Mouse (Mus musculus) adrenal gland, postnatal 10 days (tissue): ENCODE measurements around the gene Nab1. TPM values are rescaled to one million over a fixed set of nuclear protein-coding genes. Genes with fewer than 3 reads are reported as not detected.

ENCODE experiments used
- DNase-seq: peaks from one replicate; pipeline ENCODE4 v3.0.0; 2021; ENCODE audit warnings: mixed read lengths
- total RNA-seq, 2 experiments: library from RNA; stranded (reverse); gene quantifications; 2 replicates each; pipeline ENCODE4 v1.2.3; 2021

Gene Nab1
- total RNA-seq, 2 experiments from 2014 or later: 45.5 to 47.2 TPM

DNA sequence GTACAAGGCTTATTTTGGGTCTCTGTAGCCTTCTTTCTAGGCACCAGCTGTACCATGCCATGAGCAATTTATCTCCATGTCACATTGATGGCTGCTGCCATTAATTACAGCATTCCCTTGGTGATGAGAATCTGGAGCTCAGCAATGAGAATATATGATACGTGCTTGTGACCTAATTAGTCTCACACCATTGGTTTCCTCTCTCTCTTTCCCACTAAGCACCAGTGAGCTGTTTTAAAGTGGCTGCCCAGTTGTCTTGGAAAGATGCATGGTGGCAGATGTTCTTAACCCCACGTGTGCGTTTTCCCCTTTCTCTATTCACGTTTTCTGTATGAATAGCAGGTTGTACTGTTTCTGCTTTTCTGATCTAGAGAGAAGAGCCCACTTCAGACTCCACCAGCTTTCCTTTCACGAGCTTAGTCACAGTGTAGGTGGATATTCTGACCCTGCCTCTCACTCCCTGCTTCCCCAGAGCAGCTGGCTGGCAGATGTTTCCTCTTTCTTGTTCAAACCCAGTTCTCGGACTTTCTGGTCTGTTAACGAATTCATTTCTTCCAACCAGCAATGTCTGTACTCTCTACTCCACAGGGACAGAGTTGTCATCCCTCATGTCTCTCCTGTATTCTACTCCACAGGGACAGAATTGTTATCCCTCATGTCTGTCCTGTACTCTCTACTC is 29.5 kb downstream of the Nab1 start:
- no peak for DNase-seq

DNA sequence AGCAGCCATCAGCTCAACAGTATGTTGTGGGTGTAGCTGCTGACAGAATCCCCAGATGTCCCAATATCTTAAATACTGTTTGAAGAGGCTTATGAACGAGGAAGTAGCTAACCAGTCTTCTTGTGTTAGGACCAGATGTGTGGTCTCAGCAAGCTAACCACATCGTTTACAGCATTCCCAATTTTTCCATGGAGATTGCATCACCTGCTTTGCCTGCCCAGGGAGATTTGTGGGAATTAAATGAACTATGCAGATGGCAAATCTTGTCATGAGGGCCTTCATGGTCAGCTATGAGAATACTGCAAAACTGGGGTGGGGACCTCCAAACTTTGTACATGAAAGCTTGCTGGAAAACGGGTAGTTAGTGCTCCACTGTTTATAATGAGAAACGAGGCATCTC is 30.2 kb downstream of the Nab1 start:
- DNase-seq: no peak

DNA sequence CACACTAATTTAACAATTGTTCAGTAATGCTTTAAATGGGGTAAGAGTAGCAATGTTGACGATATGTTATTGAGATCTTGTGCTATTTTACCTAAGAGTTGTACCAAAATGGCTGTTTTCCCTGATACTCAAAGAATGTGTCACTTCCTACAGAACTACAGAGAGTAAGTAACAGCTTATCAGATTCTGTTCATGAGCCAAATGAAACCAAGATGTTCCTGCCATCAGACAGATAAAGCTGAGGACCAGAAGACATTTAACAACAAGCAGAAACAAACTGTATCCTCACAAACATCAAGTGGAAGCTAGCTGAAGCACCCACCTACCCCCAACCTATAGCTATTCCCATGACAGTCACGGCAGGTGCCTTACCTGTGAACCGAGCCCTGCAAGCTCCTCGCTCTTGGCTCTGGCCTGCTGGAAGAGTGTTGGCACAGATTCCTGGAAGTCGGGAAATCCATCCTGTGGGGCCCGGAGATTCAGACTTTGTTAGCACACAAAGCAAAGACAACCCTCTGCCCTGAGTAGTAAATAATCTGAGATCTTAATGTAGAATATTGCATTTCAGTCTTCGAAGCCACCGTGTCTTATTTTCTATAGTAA is 33.9 kb downstream of the Nab1 start:
- no peak for DNase-seq

DNA sequence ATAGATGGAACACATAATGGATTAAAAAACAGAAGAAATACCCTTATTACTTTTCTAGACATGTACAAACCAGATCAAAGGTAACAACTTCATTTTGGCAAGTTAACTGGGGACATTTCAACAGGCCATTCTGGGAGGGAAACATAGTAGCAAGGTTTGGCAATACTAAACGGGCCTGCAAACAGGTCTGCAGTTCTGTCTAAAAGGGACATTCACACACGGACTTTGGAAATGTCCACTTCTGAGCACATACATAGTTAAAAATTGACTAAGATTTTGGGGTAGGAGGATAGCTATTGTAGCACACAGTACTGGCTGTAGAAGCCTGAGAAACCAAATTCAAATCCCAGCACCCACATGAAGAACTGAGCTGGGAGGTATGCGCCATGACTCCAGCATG is 34.6 kb downstream of the Nab1 start:
- no peak for DNase-seq

DNA sequence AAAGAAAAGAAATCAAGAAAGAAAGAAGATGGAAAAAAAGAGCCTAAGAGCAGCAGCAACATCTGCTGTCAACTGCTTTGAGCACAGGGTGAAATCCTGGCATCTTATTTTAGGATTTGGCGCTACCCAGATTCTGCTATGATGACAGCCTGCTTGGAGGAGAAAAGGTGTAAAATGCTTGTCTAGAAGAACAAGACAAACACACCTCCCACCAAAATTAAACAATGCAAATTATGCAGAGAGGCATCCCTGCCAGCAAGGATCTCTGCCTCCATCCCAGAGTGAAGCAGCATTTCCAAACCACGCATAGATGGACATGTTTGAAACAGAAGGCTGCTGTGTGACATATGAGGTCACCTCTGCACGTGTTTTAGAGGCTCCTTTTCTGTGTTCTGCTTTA is 35.2 kb downstream of the Nab1 start:
- DNase-seq: no peak

DNA sequence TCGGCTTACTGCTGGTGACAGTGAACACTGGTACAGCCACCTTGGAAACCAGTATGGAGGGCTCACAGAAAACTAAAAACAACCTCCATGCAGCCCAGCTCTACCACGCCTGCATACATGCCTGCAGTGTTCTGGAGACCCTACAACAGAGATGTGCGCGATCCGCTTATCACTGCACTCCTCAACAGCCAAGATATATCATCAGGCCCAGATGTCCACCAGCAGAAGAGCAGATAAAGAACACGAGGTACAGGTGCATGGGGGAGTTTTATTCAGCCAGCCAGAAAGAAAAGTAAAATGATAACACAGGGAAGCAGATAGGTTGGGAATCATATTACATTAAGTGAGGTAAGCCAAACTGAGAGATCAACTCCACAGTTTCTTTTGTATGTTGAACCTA is 37.2 kb downstream of the Nab1 start:
- no peak for DNase-seq

DNA sequence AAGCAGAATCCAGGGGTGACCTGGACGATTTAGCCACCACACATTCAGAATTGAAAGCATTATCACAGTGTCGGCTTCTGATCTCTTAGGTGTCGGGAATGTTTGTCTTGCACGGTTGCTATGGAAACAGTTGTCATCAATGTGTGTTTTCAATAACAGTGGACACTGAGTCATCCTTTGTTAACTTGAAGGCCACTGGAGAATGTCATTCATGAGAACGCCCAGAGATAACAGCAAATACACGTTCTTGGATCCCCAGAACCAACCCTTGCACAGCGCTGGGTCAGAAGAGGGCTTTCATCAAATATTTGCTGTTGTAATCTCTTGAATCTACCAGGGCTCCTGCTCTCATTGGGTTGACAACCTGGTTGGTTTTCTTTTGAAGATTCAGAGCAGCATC is 43.9 kb downstream of the Nab1 start:
- peak; percentile 8 for DNase-seq

DNA sequence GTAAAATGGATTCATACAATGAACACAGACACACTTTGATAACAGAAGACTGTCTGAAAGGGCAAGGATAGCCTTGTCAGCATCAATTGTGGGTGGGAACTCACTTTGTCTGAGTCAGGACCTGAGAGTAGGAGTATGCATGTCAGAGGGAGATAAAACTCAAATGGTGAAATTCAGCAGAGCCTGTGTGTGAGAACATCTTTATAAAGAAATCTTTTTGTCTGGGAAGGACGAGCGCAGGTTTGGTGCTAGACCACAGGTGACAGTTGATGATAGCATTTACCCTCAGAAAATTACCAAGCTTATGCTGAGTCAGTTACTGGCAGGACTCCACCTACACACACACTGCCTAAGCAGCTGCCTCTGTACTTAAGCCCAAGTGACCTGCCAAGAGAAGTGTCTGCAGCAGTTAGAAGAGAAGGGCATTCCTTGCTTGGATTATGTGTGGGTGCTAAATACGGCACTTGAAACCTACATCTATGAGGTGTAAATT is 45.9 kb downstream of the Nab1 start:
- peak; percentile 15 for DNase-seq

DNA sequence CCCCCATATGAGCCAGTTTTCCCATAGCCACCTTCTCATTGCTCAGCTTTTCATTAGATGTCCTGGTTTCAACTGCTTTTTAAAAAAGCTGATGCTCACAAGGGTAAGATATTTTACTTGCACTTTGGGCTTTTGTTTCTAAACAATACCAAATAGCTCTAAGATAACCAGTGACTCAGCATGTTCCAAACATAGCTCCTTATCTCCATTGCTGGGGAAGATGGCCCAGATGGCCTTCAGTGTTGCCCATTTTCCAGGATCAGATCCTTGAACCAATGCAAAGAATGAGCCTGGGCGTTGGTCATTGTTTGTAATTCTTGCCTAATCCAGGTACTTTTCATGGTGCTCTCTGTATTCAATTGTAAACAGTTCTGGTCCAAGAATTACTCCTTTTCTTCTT is 49.1 kb downstream of the Nab1 start:
- DNase-seq: peak; percentile 23

DNA sequence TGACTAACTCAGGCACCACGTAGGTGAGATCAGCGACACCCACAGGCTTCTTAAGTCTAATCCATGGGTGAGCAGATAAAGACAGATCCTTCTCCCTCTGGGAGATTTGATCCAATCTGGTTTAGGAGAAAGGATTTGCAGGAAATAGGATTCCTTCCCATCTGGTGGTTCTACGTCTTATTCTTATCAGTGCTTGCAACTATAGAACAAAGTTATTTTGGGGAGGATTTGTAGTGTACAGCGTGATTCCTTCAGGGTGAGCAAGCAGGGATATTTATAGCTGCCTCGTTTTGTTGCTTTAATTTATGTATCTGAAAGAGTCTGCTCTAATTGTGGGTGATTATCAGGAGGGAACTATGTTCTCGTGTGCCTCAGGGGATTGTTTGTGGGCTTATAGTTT is 64.6 kb downstream of the Nab1 start:
- no peak for DNase-seq

DNA sequence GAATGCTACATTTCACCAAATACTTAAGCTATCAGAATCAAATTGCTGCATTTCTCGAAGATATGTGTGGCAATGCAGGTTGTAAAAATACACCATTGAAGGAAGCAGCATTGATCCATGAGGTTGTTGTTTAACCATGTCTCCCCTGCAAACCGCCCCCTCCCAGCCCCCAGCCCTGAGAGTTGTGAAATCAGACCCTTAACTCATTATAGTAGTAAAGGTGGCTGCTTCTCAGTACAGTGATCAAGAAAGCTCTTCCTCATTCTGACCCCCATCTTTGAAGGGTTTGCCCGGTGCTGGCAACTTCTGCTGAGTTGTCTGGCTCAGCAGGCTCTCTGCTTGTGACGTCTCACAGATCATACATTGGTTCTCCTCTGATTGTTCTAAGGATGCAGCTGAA is 66.4 kb downstream of the Nab1 start:
- no peak for DNase-seq

DNA sequence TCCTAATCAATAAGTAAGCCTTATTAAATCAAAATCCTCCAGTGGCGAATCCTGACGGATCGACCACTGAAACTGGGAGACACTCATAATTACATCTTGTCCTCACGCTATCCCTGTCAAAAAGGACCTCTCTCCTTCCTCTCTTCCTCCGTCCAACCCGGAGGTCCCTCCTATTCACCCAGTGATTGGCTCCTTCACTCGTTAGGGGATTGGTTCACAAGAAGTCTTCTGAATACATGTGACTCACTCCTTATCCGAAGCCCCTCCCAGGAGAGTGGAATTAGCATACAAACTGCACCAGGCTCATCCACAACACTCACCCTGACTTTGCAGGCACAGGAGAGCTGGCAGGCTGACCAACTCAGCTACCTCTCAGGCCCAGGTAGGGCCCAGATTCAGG is 68.7 kb downstream of the Nab1 start:
- no peak for DNase-seq

DNA sequence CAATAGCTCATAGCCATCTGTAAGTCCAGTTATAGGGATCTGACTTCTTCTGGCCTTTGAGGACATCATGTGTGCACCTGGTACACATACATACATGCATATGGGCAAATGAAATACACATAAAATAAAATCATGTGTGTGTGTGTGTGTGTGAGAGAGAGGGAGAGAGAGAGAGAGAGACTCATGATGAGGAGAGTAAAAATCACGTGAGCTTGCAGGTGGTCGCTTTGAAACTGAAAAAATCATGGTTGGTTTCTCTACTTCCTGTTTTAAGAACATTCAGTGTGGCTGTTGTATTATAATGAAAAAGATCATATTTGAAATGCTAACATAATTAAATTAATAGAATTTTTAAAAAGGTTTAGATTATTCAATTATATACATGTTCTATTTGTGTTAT is 69.9 kb downstream of the Nab1 start:
- no peak for DNase-seq

DNA sequence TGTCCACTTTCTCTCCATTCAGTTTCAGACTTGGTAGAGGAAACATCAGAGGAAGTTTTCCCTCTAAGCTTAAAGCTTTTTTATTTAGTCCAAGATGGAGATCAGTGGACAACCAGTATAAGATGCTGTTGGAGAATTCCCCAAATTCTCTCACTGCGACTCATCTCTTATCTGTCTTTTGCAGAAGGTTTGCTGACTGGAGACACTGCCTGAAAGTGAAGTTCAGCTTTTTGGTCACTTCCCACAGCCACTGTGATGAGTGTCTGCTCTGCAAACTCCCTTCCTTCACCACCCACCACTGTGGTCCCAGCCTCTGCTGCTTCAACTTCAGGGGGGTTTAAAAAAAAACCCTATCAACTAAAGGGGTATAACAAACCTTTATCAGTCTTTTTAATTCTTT is 70.4 kb downstream of the Nab1 start:
- DNase-seq: no peak

DNA sequence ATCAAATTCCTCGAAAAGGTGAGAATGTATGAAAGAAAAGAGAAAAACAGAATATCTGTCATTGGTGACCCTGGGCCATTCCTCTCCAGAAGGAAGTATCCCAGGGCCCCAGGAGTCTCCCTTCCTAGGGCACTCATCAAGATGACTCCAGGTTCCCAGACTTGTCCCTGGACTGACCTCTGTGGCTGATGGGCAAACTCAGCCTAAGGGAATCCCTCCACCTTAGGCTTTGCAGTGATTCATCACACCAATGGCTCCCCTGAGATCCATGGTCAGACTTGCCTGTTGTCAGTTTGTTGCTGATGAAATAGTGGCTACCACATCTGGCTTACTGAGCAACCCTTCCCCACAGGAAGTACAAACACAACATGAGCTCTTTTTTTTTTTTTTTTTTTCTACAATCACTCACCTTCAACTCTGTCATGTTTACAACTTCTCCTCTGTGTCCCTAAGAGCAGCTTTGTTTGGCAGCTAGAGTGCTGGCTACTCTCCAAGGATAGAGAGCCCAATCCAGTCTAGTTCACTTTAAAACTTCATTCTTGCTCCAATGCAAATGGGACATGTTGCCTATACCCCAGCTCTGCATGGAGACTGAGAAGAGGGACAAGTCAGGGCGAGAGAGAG is 72.5 kb downstream of the Nab1 start:
- DNase-seq: peak; percentile 35

DNA sequence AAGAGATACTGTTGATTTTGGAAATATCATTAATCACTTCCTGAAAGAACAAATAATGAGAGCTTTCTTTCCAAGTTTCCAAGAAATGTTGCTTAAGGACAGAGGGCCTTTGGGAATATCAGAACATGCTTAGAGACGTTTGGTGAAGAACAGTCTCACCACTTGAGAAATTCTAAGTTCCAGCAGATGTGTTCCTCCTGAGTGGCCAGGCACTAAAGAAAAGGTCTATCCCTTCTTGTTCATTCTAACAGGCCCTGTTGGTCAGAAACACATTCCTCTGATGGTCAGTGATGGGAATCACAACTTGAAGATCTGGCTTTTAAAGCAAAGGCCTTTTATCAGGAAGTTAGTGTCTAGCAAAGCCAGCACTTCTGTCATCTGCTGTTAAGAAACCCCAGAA is 76.6 kb downstream of the Nab1 start:
- no peak for DNase-seq

DNA sequence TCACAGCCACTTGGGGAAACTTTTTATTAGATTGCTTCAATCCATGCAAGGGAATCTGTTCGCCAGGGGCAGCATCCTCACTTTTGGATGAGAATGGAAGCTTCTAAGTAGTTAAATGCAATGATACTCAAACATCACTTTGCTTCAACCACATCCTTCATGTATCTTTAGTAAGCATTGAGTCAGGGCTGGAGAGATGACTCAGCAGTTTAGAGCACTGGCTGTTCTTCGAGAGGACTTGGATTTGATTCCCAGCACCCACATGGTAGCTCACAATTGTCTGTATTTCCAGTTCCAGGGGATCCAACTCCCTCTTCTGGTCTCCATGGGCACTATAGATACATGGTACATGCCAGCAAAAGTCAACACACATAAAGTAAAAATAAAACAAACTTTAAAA is 77.4 kb downstream of the Nab1 start:
- no peak for DNase-seq

DNA sequence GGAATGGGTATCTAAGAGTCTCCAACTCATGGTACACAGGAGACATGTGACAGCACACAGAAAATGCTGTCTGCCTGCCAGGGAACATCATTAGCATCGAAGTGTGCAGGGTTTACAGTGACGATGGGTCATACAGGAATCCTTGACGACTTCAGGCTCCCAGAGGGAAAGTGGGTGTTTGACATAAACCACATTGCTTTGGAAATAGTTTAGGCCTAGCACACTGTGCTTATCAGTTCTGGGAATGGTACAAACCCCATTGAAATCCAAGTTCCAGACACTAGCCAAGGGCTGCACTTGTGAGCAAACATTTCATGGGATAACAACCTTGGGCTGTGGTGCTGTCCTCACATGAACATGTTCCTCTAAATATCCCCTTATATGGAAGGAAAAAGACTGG is 78.3 kb downstream of the Nab1 start:
- DNase-seq: no peak

DNA sequence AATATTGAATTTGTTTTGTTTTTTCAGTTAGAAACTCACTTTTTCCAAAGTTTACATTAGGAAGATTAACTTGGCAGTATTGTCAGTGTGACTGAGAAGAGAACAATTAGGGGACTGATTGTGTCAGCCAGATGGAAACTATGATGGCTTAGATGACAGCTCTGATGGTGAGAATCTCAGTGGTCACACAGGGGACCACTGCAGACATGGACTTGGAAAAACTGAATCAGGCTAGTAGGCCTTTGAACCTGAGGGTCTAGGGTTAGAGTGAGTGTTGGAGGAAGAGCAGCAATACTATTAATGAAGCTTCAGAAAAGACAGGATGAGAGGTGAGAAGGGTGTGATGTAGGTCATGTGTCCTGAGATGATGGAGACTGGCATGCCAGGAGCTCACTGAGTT is 78.9 kb downstream of the Nab1 start:
- DNase-seq: no peak

DNA sequence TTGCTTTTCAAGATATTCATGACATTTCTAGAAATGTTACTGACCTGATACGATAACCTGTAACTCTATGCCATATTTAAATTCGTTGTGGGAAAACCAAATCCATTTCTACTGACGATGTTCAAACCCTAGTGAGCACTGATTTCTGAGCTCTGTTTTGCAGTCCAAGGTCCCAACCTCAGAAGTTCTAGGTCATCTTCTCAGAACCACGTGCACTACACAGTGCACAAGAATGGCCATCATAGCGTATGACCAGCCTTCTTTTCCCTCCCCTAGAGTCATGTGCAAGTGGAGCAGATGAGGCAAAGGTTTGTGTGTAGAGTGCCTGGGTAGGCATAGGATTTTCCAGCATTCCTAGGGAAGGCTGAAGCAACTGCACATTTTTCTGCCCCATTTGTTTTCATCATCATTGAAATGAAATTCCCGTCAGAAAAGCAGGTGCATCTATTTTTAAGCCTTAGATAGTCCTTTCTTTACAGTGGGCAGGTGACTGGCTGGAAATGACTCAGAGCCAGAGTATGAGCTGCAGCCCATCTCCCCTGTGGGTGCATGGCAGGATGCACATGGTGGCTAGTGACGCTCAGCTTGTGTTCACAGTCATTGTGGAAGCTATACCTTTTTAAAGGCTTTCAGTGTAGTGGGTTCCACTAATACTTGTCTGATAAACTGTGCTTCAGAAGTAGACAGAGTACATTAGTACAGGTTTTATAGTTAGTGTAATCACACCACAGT is 81.2 kb downstream of the Nab1 start:
- DNase-seq: no peak
